Mouse (Mus musculus) intestine, embryonic 14.5 days (tissue): ENCODE measurements at regions not wholly inside any gene's neighbourhood (a gene's known extent, or its start where the extent isn't known, plus 50 kb on each side); places are given as distances from the start of the nearest gene placed in this dataset.

Experiments
- ATAC-seq: fragments of 200-750 bp; cut with Nextera tagmentation; replicated peaks from 2 replicates; pipeline ENCODE4 v1.8.0; 2017; ENCODE audit warnings: low read depth, moderate number of reproducible peaks, moderate TSS enrichment, moderate library complexity; ENCODE audit not compliant: low FRiP score, low TSS enrichment
- DNase-seq: peaks from one replicate; pipeline ENCODE4 v3.0.0-alpha.2; 2018; ENCODE audit warnings: low spot score
- H3K27ac ChIP-seq: fragments of 300-500 bp; sonication (generic); 2 replicates; pipeline ENCODE4 v1.5.1; 2014; ENCODE audit warnings: low read depth, mild to moderate bottlenecking, control low read depth
- H3K27me3 ChIP-seq: fragments of 300-500 bp; sonication (generic); replicated peaks from 2 replicates; pipeline ENCODE4 v1.6.1; 2014; ENCODE audit warnings: low read length, control low read depth; ENCODE audit not compliant: control insufficient read depth, insufficient read depth
- H3K36me3 ChIP-seq: fragments of 300-500 bp; sonication (generic); 2 replicates; pipeline ENCODE4 v1.6.1; 2014; ENCODE audit warnings: low read length, control low read depth; ENCODE audit not compliant: control insufficient read depth, insufficient read depth
- H3K4me1 ChIP-seq: fragments of 300-500 bp; sonication (generic); replicated peaks from 2 replicates; pipeline ENCODE4 v1.6.1; 2014; ENCODE audit warnings: low read length, control low read depth, mixed read lengths; ENCODE audit not compliant: control insufficient read depth, insufficient read depth
- H3K4me2 ChIP-seq: fragments of 300-500 bp; sonication (generic); 2 replicates; pipeline ENCODE4 v1.6.1; 2014; ENCODE audit warnings: low read length
- H3K4me3 ChIP-seq: fragments of 300-500 bp; sonication (generic); 2 replicates; pipeline ENCODE4 v1.5.1; 2014; ENCODE audit warnings: low read depth, low read length, control low read depth, mixed read lengths
- H3K9ac ChIP-seq: fragments of 300-500 bp; sonication (generic); 2 replicates; pipeline ENCODE4 v1.6.1; 2014; ENCODE audit warnings: mild to moderate bottlenecking, low read length
- H3K9me3 ChIP-seq: fragments of 300-500 bp; sonication (generic); 2 replicates; pipeline ENCODE4 v1.6.1; 2016; ENCODE audit warnings: low read length, control low read depth; ENCODE audit not compliant: control insufficient read depth
- WGBS: fragments of 180-500 bp; shearing (Covaris S2); extraction: QIAGEN DNeasy Blood & Tissue Kit; methylation state at CpG from one replicate; pipeline ENCODE4 v1.1.7; 2014; 5-methylcytosine and 5-hydroxymethylcytosine counted together

DNA sequence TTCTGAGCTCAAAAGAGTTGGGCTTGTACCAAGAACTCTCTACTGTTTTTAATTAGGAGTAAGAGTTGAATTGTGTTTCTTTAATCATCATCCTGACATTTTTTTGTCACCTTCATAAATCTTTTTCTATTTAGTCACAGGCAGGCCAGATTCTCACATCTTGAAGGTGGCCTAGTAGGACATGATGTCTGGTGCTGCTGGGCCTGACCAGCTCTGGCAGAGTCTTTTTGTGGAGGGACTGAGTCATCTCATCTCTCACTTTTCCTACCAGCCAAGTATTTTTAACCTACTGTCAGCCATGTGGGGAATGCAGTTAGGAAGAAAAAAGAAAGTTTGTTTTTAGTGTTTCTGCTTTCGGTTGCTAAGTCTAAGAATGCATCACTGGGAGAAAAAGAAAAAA lies 506.7 kb upstream of the Tbl1xr1 start:
- Histone ChIP-seq H3K4me3 (no peak overlapping the region), H3K4me1 (peaks cover 1% of the 10 kb centered on the region), H3K4me2 (no peak overlapping the region), H3K27ac (no peak overlapping the region), H3K9me3 (no peaks in the 10 kb centered on the region), H3K9ac (no peak overlapping the region), H3K27me3 (no peaks in the 10 kb centered on the region), H3K36me3 (no peaks in the 10 kb centered on the region)
- no peak for DNase-seq
- 79% methylated on average over 1 of the region's 1 CpGs for WGBS
- no peak for ATAC-seq

DNA sequence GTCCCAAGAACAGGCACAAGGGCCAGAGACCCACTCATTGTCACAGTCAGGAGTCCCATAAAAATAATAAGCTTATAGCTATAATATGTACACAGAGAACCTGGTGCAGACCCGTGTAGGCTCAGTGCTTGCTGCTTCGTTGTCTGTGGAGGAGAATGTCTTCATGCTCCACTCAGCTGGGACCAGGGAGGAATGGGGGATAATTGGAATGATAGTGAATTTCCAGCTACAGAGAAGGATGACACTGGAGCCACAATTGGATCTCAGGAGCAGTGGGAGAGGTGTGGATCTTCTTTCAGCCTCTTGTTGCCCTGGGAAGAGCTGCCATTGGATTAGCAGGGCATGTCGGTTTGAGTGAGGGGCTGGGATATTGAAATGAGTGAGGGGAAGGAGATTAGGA lies 497.8 kb upstream of the Tbl1xr1 start:
- Histone ChIP-seq H3K4me2 (no peak overlapping the region), H3K27me3 (no peaks in the 10 kb centered on the region), H3K36me3 (no peaks in the 10 kb centered on the region), H3K4me1 (no peaks in the 10 kb centered on the region), H3K9ac (no peak overlapping the region), H3K27ac (no peak overlapping the region), H3K9me3 (no peaks in the 10 kb centered on the region), H3K4me3 (no peak overlapping the region)
- ATAC-seq (no peak), DNase-seq (no peak)
- 76% methylated on average over 3 of the region's 3 CpGs for WGBS

- Histone ChIP-seq H3K9ac (no peak overlapping the region), H3K27ac (no peak overlapping the region), H3K27me3 (no peaks in the 10 kb centered on the region), H3K4me2 (no peak overlapping the region), H3K9me3 (no peaks in the 10 kb centered on the region), H3K4me3 (no peak overlapping the region), H3K36me3 (no peaks in the 10 kb centered on the region), H3K4me1 (no peaks in the 10 kb centered on the region)
- 65% methylated on average over 1 of the region's 1 CpGs for WGBS
- ATAC-seq = no peak
- DNase-seq = no peak
Measured at GRCm38 (mm10) chr3:21582122-21582521, 494.3 kb upstream of the Tbl1xr1 start.

DNA sequence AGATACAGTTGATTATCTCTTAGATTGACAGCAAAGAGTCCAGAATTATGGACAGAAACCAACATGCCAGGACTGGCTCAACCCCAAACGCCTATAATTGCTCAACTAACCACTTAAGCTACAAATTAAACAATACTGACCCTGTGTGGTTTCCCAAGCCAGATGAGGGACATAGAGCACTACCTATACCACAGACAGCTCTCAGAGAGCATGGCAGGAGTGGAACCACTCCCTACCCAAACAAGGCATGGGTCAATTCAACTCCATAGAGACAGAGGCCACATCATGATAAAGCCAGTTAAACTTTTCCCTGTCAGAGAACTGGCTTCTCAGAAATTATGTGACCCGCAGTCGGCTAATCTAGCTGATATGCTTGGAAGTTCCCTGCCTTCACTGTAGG lies 490.7 kb upstream of the Tbl1xr1 start:
- Histone ChIP-seq H3K9ac (no peak overlapping the region), H3K27ac (no peak overlapping the region), H3K4me1 (no peaks in the 10 kb centered on the region), H3K4me3 (no peak overlapping the region), H3K9me3 (no peaks in the 10 kb centered on the region), H3K27me3 (no peaks in the 10 kb centered on the region), H3K4me2 (no peak overlapping the region), H3K36me3 (no peaks in the 10 kb centered on the region)
- WGBS = 84% methylated on average over 3 of the region's 3 CpGs
- DNase-seq = no peak
- no peak for ATAC-seq

DNA sequence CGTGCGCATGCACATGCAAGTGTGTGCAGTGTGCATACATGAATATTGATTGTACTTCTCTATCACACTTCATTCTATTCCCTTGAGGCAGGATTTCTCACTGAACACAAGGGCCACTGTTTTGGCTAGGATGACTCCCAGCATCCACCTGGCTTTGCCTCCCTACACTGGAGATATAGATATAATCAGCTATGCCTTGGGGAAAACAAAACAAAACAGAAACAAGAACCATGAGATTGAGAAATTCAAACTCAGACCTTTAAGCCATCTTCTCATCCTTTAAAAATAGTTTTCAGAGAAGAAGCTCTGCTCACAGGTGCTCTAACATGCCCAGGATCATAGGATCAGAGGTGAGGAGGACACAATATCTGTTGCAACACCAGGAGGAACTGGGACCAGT lies 469.6 kb upstream of the Tbl1xr1 start:
- DNase-seq (no peak), ATAC-seq (no peak)
- H3K27ac ChIP-seq = no peak overlapping the region
- H3K9ac ChIP-seq = no peak overlapping the region
- H3K36me3 ChIP-seq = no peaks in the 10 kb centered on the region
- no peaks in the 10 kb centered on the region for H3K4me1 ChIP-seq
- no peak overlapping the region for H3K4me3 ChIP-seq
- no peak overlapping the region for H3K4me2 ChIP-seq
- H3K27me3 ChIP-seq = no peaks in the 10 kb centered on the region
- WGBS = 99% methylated on average over 2 of the region's 2 CpGs
- no peaks in the 10 kb centered on the region for H3K9me3 ChIP-seq

GRCm38 (mm10) chr3:21610231-21610630 lies 466.2 kb upstream of the Tbl1xr1 start:
- no peak overlapping the region for H3K4me3 ChIP-seq
- H3K4me2 ChIP-seq = no peak overlapping the region
- no peak overlapping the region for H3K9ac ChIP-seq
- H3K9me3 ChIP-seq = no peaks in the 10 kb centered on the region
- WGBS = 90% methylated on average over 2 of the region's 2 CpGs
- DNase-seq (no peak), ATAC-seq (no peak)
- H3K27ac ChIP-seq = no peak overlapping the region
- H3K27me3 ChIP-seq = no peaks in the 10 kb centered on the region
- no peaks in the 10 kb centered on the region for H3K4me1 ChIP-seq
- no peaks in the 10 kb centered on the region for H3K36me3 ChIP-seq

GRCm38 (mm10) chr3:21621745-21622144 lies 454.7 kb upstream of the Tbl1xr1 start:
- H3K4me2 ChIP-seq = no peak overlapping the region
- H3K27me3 ChIP-seq = no peaks in the 10 kb centered on the region
- H3K9ac ChIP-seq = no peak overlapping the region
- H3K36me3 ChIP-seq = no peaks in the 10 kb centered on the region
- H3K4me3 ChIP-seq = no peak overlapping the region
- H3K27ac ChIP-seq = no peak overlapping the region
- 90% methylated on average over 2 of the region's 2 CpGs for WGBS
- DNase-seq (no peak), ATAC-seq (no peak)
- no peaks in the 10 kb centered on the region for H3K9me3 ChIP-seq
- peaks cover 8% of the 10 kb centered on the region; the same call in 1 of the 2 replicates for H3K4me1 ChIP-seq

DNA sequence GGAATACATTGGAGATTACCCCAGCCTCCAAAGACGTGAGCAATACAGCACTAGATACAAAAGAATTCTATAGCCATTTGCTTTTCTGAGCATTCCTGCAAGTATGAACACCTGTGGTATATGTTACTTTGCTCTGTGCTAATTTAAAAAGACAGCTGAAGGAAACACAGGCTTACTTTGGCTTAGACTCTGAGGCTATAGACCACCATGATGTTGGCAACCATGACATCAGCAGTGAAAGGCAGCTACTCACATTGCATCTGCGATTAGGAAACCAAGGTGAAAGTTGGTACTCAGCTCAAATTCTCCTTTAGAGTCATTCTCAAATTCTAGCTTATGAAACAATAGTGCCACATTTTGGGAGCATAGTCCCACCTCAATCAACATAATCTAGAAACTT lies 451.4 kb upstream of the Tbl1xr1 start:
- 86% methylated on average over 2 of the region's 2 CpGs for WGBS
- H3K4me2 ChIP-seq = no peak overlapping the region

DNA sequence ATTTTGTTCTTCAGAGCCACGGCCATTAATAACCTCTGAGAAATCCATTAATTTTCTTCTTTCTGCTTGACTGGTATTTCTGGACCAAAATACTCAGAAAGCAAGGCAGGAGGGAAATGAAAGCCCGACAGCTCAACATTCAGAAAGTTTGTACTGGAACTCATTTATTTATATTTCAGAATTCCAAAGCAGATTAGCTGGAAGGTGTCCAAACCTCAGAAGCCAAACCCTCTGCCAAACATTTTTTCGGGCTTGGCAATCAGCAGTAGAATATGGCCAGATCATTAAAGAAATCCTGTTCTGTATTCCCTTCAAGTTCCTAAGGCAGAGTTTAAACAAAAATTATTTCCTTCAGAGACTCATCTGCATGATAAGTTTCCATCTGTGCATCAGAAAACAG lies 450.4 kb upstream of the Tbl1xr1 start:
- H3K36me3 ChIP-seq = no peaks in the 10 kb centered on the region
- H3K9me3 ChIP-seq = no peaks in the 10 kb centered on the region
- H3K4me2 ChIP-seq = no peak overlapping the region
- ATAC-seq (no peak), DNase-seq (no peak)
- H3K9ac ChIP-seq = no peak overlapping the region
- peaks cover 8% of the 10 kb centered on the region; the same call in 1 of the 2 replicates for H3K4me1 ChIP-seq
- H3K27me3 ChIP-seq = no peaks in the 10 kb centered on the region
- no peak overlapping the region for H3K4me3 ChIP-seq
- WGBS = 29% methylated on average over 3 of the region's 3 CpGs
- H3K27ac ChIP-seq = peak overlapping the region; percentile 9; the same call in 1 of the 2 replicates

More for the DNA sequence above, 451.4 kb upstream of the Tbl1xr1 start:
- no peak overlapping the region for H3K27ac ChIP-seq
- H3K4me1 ChIP-seq = peaks cover 8% of the 10 kb centered on the region; the same call in 1 of the 2 replicates
- no peaks in the 10 kb centered on the region for H3K9me3 ChIP-seq
- no peaks in the 10 kb centered on the region for H3K27me3 ChIP-seq
- DNase-seq (no peak), ATAC-seq (no peak)
- H3K4me3 ChIP-seq = no peak overlapping the region
- no peaks in the 10 kb centered on the region for H3K36me3 ChIP-seq
- H3K9ac ChIP-seq = no peak overlapping the region
